Mouse (Mus musculus): ENCODE measurements at regions not wholly inside any gene's neighbourhood (a gene's known extent, or its start where the extent isn't known, plus 50 kb on each side); places are given as distances from the start of the nearest gene placed in this dataset.
A peak's percentile ranks its signal among the peaks of the same experiment; 100 is the strongest.

- Histone ChIP-seq H3K27me3 (ENCODE audit: control insufficient read depth, insufficient read depth, low read length) (no peaks in the 10 kb centered on the region), H3K4me3 (replicated peaks; ENCODE audit: insufficient read depth, low read depth, low read length) (no peak overlapping the region), H3K4me1 (ENCODE audit: control insufficient read depth, insufficient read depth, low read length) (no peaks in the 10 kb centered on the region; the same call in 1 of the 2 replicates), H3K27ac (ENCODE audit: insufficient read depth, low read length) (no peak overlapping the region)
- WGBS, result 83% methylated on average over 5 of the region's 5 CpGs
- TF ChIP-seq POLR2A (IDR thresholded peaks at IDR 0.05; ENCODE audit: borderline replicate concordance, insufficient read depth, low read length), result no peak
- no peak for TF ChIP-seq CTCF (IDR thresholded peaks at IDR 0.05; ENCODE audit: borderline replicate concordance, insufficient read depth, low read depth, low read length)
- DNase-seq, result no peak
Observed at GRCm38 (mm10) chr2:115172111-115172510, 409.4 kb upstream of the BC052040 start.

GRCm38 (mm10) chr2:115177076-115177475, 404.4 kb upstream of the BC052040 start:
- Histone ChIP-seq H3K27me3 (ENCODE audit: control insufficient read depth, insufficient read depth, low read length) (no peaks in the 10 kb centered on the region), H3K4me1 (ENCODE audit: control insufficient read depth, insufficient read depth, low read length) (peaks cover 10% of the 10 kb centered on the region; the same call in 1 of the 2 replicates), H3K27ac (ENCODE audit: insufficient read depth, low read length) (no peak overlapping the region), H3K4me3 (replicated peaks; ENCODE audit: insufficient read depth, low read depth, low read length) (no peak overlapping the region)
- WGBS, result 97% methylated on average over 1 of the region's 1 CpGs
- TF ChIP-seq POLR2A (IDR thresholded peaks at IDR 0.05; ENCODE audit: borderline replicate concordance, insufficient read depth, low read length), result no peak
- TF ChIP-seq CTCF (IDR thresholded peaks at IDR 0.05; ENCODE audit: borderline replicate concordance, insufficient read depth, low read depth, low read length), result no peak
- DNase-seq, result no peak

- Histone ChIP-seq H3K27ac (ENCODE audit: insufficient read depth, low read length) (no peak overlapping the region), H3K27me3 (ENCODE audit: control insufficient read depth, insufficient read depth, low read length) (no peaks in the 10 kb centered on the region), H3K4me1 (ENCODE audit: control insufficient read depth, insufficient read depth, low read length) (peaks cover 10% of the 10 kb centered on the region; the same call in 1 of the 2 replicates), H3K4me3 (replicated peaks; ENCODE audit: insufficient read depth, low read depth, low read length) (no peak overlapping the region)
- TF ChIP-seq CTCF (IDR thresholded peaks at IDR 0.05; ENCODE audit: borderline replicate concordance, insufficient read depth, low read depth, low read length) (no peak), POLR2A (IDR thresholded peaks at IDR 0.05; ENCODE audit: borderline replicate concordance, insufficient read depth, low read length) (no peak)
- 11% methylated on average over 1 of the region's 1 CpGs for WGBS
- DNase-seq, result peak; percentile 30 to 78
Observed at GRCm38 (mm10) chr2:115177896-115178295, 403.6 kb upstream of the BC052040 start.

GRCm38 (mm10) chr2:115211191-115211590, 370.3 kb upstream of the BC052040 start:
- TF ChIP-seq POLR2A (IDR thresholded peaks at IDR 0.05; ENCODE audit: borderline replicate concordance, insufficient read depth, low read length) (no peak), CTCF (IDR thresholded peaks at IDR 0.05; ENCODE audit: borderline replicate concordance, insufficient read depth, low read depth, low read length) (no peak)
- H3K27ac ChIP-seq (ENCODE audit: insufficient read depth, low read length), result no peak overlapping the region
- H3K4me1 ChIP-seq (ENCODE audit: control insufficient read depth, insufficient read depth, low read length), result peaks cover 3% of the 10 kb centered on the region
- H3K27me3 ChIP-seq (ENCODE audit: control insufficient read depth, insufficient read depth, low read length), result no peaks in the 10 kb centered on the region
- no peak overlapping the region for H3K4me3 ChIP-seq (replicated peaks; ENCODE audit: insufficient read depth, low read depth, low read length)
- peak in 1 of 2 experiments; percentile 52 for DNase-seq

GRCm38 (mm10) chr2:115213181-115213970, 368.1 kb upstream of the BC052040 start:
- Histone ChIP-seq H3K4me3 (replicated peaks; ENCODE audit: insufficient read depth, low read depth, low read length) (no peak overlapping the region), H3K4me1 (ENCODE audit: control insufficient read depth, insufficient read depth, low read length) (peaks cover 3% of the 10 kb centered on the region), H3K27ac (ENCODE audit: insufficient read depth, low read length) (no peak overlapping the region), H3K27me3 (ENCODE audit: control insufficient read depth, insufficient read depth, low read length) (no peaks in the 10 kb centered on the region)
- DNase-seq, result peak in 1 of 2 experiments; percentile 6
- 51% methylated on average over 18 of the region's 18 CpGs for WGBS
- TF ChIP-seq POLR2A (IDR thresholded peaks at IDR 0.05; ENCODE audit: borderline replicate concordance, insufficient read depth, low read length) (no peak), CTCF (IDR thresholded peaks at IDR 0.05; ENCODE audit: borderline replicate concordance, insufficient read depth, low read depth, low read length) (no peak)

- no peak for DNase-seq
- Histone ChIP-seq H3K27ac (ENCODE audit: insufficient read depth, low read length) (no peak overlapping the region), H3K27me3 (ENCODE audit: control insufficient read depth, insufficient read depth, low read length) (no peaks in the 10 kb centered on the region), H3K4me3 (replicated peaks; ENCODE audit: insufficient read depth, low read depth, low read length) (no peak overlapping the region), H3K4me1 (ENCODE audit: control insufficient read depth, insufficient read depth, low read length) (peaks cover 3% of the 10 kb centered on the region)
- WGBS, result 84% methylated on average over 6 of the region's 6 CpGs
- no peak for TF ChIP-seq POLR2A (IDR thresholded peaks at IDR 0.05; ENCODE audit: borderline replicate concordance, insufficient read depth, low read length)
- TF ChIP-seq CTCF (IDR thresholded peaks at IDR 0.05; ENCODE audit: borderline replicate concordance, insufficient read depth, low read depth, low read length), result no peak
Observed at GRCm38 (mm10) chr2:115214292-115214691, 367.2 kb upstream of the BC052040 start.

GRCm38 (mm10) chr2:115230041-115230440, 351.5 kb upstream of the BC052040 start:
- TF ChIP-seq POLR2A (IDR thresholded peaks at IDR 0.05; ENCODE audit: borderline replicate concordance, insufficient read depth, low read length) (no peak), CTCF (IDR thresholded peaks at IDR 0.05; ENCODE audit: borderline replicate concordance, insufficient read depth, low read depth, low read length) (no peak)
- no peak overlapping the region for H3K4me3 ChIP-seq (replicated peaks; ENCODE audit: insufficient read depth, low read depth, low read length)
- 44% methylated on average over 4 of the region's 4 CpGs for WGBS

GRCm38 (mm10) chr2:115247673-115248072, 333.8 kb upstream of the BC052040 start:
- no peak for DNase-seq
- Histone ChIP-seq H3K4me3 (replicated peaks; ENCODE audit: insufficient read depth, low read depth, low read length) (no peak overlapping the region), H3K27ac (ENCODE audit: insufficient read depth, low read length) (no peak overlapping the region), H3K4me1 (ENCODE audit: control insufficient read depth, insufficient read depth, low read length) (no peaks in the 10 kb centered on the region), H3K27me3 (ENCODE audit: control insufficient read depth, insufficient read depth, low read length) (no peaks in the 10 kb centered on the region)
- WGBS, result 89% methylated on average over 4 of the region's 4 CpGs
- TF ChIP-seq CTCF (IDR thresholded peaks at IDR 0.05; ENCODE audit: borderline replicate concordance, insufficient read depth, low read depth, low read length), result no peak
- TF ChIP-seq POLR2A (IDR thresholded peaks at IDR 0.05; ENCODE audit: borderline replicate concordance, insufficient read depth, low read length), result no peak

More at GRCm38 (mm10) chr2:115230041-115230440, 351.5 kb upstream of the BC052040 start:
- Histone ChIP-seq H3K27ac (ENCODE audit: insufficient read depth, low read length) (no peak overlapping the region), H3K4me1 (ENCODE audit: control insufficient read depth, insufficient read depth, low read length) (no peaks in the 10 kb centered on the region), H3K27me3 (ENCODE audit: control insufficient read depth, insufficient read depth, low read length) (no peaks in the 10 kb centered on the region)
- DNase-seq, result no peak
